Mouse (Mus musculus) ES-CJ7 (cell line): Measurements from ENCODE around the gene Iqcn.
A peak's percentile ranks its signal among the peaks of the same experiment; 100 is the strongest.

ENCODE experiments used
- DNase-seq: peaks from one replicate; pipeline ENCODE4 v3.0.0; 2011; ENCODE audit warnings: low read depth, low spot score

The Iqcn gene

DNA sequence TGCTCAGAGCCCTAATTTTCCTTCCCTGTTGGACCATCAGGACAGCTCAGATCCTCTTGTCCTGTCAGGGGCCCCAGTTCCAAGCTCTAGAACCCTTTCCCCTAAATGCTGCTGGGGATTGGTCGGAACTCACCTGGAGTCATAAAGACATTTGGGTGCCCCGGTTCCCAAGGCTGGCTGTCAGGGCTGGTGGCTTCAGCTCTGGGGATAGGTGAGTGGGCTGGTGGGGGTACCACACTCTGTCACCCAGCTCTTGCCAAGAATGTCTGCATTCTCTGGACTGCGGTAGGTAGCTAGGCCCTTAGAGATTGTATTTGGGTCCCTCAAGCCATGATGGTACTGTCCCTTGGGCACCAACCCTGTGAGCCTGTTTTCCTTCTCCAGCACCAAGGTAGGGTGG, at the start of gene Iqcn:
TSS of gene Iqcn (plus strand) at position 171 of the 400 bp plus-strand sequence.
- DNase-seq: no peak

DNA sequence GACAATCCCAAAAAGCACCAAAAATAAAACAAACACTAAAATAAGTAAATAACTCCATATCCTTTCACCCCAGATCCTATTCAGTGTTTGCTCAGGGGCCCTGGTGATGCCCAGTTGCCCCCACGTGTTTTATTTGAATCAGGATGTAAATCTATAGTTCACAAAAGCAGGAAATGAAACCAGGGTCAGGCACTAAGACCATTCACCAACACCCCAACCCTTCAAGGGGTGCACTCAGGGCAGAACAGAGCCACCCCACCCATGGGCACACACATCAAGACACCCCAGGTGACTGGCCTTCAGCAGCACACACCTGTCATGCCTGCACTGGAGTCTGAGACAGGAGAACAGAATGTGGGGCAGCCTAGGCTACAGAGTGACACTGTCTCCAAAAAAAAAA, 49.1 kb upstream of the Iqcn start:
- DNase-seq: no peak

DNA sequence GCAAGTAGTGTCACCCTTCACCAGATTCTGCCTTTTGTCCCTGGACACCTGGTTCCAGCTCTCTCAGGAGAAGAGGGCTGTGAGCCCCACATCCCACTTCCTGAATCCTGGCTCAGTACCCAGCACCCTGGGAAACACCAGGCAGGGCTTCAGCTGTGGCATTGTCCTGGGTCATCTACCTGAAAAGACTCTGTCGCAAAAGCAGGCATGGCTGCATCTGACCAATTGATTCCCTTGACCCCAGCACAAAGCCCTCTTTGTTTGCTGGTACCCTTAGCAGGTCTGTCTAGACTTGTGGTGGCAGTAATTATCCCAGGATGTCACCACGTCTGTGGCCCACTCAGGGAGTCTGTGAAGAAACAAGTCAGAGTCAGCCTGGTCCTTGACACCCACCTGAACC, 47.8 kb upstream of the Iqcn start:
- no peak for DNase-seq

DNA sequence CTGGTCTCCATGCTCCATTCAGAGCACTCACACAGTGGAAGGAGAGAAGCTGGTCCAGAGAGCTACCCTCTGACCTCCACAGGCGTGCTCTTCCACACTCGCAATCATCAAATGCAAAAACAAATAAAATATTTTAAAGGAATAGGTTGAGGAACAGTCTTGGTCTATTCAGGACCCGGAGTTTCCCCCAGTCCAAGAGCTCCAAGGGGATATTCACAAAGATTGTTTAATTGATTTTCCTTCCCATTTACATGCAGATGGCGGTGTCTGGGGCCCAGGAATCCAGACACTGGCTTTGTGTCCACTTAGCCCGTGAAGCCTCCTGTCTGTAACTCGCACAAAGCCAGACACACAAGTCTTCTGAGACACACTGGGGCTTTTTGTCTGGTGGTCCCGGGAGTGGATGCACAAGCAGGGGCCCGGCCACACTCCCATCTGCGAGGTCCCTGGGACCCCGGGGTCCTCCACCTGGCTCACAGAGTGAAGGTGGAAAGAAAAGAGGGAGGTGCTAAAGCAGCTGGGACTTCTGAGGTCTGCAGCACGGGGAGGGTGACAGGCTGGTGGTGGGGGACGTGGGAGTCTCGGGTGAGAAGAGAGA, 47.0 kb upstream of the Iqcn start:
- DNase-seq: no peak

DNA sequence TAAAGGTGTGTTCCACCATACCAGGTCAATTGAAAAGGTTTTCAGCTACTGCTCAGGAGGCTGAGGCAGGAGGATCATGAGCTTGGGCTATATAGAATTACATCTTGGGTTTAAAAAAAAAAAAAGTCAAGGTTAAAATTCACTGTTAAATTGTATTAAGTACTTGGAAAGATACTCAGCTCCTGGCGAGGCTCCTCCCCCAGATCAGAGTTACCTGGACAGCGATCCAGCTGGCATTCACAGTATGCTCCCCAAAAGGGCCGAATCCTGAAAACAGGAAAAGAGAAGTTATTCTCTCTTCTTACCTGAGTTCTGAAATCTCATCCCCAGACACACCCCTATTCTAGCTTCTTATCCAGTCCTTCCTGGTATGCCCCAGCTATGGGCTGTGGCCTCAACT, 46.0 kb upstream of the Iqcn start:
- DNase-seq: no peak

DNA sequence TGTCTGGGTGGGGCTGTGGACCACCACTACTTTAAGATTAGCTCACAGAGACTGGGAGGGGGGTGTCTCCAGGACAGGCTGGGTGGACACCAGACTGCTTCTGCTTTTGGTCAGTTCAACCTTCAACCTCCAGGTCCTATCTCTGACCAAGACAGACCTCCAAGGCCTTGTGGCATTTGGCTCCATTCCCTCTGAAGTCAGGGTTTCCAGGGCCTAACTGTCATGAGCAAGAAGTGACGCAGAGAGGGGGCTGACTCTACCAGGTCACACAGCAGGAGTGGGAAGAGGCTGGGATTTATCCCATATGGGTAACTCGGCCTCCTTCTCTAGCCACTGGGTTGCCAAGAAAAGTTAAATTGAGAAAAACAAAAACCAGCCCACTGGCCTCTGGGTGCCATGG, 45.5 kb upstream of the Iqcn start:
- DNase-seq: no peak

DNA sequence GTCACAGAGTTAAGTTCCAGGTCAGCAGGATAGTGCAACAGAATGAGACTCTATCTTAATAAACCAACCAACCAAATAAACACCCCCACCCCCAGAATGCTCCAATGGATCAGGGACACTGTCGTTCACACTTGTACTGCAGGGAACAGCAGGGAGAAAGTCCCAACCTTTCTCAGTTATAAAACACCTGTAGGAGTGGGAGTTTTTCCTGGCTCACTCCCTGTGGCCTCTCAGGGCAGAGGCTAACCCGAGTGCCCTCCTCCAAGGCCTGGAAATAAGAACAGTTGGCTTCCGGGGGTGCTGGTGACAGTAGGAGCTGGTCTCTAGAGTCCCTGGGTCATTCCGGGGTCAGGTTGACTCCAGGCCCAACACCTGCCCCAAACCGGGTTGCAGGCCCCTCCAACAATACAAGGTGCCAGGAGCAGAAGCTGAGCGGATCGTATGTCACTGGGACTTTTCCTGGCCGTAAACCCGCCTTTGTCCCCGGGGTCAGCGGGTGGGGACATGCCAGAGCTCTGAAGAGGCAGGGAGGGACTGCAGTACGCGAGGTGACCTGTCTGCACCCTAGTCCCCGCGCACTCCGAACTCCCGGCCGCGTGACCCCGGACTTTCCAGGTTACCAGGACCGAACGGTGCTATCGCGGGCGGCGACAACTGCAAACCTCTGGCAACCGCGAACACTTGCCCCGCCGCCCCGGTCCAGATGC, 44.2 kb upstream of the Iqcn start:
- DNase-seq: no peak

DNA sequence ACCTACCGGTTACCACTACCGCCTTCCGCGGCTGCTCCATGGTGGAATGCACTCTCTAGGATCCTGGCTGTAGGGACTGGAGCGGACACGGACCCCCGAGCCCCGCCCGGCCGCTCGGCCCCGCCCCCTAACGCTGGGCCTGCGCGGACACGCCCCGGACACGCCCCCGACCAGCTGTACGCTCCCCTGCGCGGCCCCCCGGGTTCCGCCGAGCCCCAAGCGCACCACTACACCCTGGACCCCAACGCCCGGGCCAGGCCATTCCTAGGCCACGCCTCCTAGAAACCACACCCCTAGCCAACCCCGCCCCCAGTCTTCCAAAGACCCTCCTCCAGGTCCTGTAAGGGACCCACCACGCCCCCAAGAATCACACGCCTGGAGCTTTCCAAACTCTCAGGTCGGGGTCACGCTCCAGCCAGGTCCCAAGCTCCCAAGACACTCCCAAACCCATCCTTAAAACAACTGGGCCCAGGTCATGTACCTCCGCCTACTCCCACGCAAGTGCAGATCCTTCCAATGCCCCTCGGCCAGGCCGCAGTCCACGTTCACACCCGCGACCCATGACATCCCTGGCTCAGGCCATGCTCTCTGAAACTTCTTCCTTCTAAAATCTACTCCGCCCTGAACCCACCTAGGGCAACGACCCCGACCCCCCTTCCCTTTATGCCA, 43.5 kb upstream of the Iqcn start:
- peak; percentile 98 for DNase-seq

DNA sequence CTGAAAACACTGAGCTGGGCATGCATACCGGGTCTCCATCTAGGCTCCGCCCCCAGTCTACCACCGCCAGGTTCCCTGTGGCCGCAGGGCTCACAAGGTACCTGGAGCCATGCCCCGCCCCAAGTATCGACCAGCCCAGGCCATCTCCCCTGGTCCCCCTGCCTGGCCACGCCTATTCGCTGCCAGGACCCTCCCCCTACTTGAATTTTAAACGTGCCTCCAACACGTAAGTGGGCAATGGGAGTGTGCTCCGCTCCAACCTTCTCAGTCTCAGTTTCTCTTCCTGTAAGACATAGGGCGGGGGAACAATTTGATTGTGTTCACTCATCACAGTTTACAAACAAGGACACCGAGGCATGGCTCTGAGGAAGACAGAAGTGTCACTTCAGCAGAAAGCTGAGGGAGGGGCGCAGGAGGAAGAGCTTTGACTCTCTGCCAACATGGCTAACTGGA, 43.0 kb upstream of the Iqcn start, which contains the start of gene Pgpep1:
TSS of gene Pgpep1 (minus strand) at position 116 of the 453 bp plus-strand sequence.
- peak; percentile 96 for DNase-seq

DNA sequence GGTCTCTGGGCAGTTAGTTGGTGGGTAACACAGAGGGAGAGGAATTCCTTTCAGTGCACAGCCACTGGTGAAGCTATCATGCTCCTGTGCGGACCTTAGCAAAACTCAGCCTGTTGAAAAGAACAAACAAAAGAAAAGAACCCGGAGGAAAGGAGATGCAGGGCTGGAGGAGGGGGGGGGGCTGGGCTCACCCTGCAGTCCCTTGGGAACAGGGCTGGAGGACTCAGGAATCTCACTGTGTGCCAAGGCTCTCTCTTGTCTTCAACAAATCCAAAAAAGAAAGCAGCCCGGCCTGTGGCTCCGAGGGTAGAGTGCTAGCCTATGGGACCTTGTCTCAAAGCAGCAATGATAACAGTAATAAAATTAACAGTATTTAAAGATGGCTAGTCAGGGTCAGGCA, 39.6 kb upstream of the Iqcn start:
- DNase-seq: no peak

DNA sequence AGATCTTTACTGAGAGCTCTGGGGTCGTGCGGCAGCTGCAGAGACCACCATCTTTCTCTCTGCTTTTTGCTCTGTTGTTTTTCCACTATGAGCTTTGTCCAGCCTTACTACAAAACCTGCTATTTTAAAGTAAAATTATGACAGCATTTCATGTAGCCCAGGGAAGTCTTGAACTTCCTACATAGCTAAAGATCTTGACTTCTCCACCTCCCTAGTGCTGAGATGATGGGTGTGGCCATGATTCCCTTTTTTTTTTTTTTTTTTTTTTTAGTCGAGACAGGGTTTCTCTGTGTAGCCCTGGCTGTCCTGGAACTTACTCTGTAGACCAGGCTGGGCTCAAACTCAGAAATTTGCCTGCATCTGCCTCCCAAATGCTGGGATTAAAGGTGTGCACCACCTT, 38.6 kb upstream of the Iqcn start:
- no peak for DNase-seq

DNA sequence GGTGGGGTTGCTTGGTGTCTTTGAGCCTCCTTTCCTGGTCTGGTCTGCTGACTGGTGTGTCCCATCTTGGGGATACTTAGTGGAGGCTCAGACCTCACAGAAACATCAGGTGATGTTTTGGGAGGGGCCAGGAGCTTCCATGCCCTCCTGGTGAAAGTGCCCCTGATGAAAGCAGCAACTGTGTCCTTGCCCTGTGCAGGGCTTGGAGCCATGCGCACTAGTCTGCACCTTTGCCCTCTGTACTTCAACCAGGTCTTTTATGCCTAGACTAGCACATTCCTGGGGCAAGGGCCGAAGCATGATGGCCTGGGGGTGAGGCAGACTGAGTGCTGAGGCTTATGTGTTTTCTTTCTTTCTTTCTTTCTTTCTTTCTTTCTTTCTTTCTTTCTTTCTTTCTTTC, 37.7 kb upstream of the Iqcn start:
- DNase-seq: no peak

DNA sequence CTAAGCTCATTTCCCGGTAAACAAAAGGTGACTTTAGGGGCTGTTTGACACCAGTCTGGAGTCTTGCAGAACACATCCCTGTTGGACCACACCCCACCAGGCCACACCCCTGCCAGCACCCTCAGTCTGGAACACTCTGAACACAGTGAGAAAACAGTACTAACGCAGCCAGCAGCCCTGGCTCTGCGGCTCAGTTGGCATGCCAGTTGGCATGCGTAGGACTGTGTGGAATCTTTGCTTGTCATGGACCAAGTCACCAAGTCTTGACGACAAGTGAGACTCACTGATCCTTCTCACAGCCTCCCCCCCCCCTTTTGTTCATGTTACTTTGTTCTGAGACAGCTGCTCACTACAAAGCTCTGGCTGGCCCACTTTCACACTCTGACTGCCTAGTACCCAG, 36.2 kb upstream of the Iqcn start:
- peak; percentile 72 for DNase-seq

DNA sequence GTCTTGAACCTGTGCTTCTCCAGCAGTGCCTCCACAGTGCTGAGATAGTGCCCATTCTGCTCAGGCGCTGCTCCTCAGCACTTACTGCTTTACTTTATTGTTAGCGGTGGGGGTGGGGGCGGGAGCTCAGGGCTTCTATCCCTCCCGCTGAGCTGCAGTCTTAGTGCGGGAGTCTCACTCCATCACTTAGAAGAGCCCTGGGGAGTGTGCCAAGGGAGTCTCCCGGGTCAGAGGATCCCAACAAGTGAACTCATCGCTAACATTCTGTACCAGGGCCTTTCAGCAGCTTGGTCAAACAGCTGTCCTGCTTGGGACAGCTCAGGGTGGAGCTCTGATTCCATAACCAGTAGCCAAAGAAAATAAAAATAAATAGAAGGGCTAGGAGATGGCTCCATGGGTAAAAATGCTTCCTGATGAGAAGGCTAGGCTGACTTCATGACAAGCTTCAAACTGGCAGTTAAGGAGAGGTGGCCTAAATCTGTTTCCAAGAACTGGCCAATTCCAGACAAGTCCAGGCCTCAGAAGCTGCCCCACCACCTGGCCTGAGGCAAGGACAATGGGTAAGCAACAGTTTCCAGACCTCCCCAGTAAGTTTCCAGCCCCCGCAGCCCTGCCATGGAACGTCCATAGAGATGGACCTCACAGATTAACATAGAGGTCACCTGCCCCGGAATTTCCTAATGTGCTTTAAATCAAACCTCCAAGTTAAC, 31.5 kb upstream of the Iqcn start:
- peak; percentile 65 for DNase-seq

DNA sequence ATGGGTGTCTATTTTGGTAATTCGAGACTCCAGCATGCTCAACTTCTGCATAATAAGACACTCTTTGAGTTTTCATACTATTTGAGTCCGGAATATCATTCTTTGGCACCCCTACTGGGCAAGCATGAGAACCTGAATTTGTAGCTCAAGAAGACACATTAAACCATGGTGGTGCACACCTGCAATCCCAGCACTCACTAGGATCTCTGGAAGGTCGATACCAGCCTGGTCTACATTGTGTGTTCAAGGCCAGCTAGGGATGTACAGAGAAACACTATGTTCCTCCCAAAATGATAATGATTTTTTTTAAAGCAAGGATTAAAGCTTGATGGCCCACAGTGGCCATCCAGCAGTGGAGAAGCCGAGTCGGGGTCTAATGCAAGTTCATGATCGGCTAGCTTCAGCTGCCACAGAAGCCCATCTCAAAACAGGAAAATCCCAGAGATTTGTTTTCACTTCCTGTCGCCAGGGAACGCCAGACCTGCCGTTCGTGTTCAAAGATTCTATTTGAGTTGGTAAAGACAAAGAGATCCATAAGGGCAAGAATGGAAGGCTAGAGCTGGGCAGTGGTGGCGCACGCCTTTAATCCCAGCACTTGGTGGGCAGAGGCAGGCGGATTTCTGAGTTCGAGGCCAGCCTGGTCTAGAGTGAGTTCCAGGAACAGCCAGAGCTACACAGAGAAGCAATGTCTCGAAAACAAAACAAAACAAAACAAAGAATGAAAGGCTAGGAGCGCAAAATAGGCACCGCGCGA, 30.8 kb upstream of the Iqcn start:
- no peak for DNase-seq

DNA sequence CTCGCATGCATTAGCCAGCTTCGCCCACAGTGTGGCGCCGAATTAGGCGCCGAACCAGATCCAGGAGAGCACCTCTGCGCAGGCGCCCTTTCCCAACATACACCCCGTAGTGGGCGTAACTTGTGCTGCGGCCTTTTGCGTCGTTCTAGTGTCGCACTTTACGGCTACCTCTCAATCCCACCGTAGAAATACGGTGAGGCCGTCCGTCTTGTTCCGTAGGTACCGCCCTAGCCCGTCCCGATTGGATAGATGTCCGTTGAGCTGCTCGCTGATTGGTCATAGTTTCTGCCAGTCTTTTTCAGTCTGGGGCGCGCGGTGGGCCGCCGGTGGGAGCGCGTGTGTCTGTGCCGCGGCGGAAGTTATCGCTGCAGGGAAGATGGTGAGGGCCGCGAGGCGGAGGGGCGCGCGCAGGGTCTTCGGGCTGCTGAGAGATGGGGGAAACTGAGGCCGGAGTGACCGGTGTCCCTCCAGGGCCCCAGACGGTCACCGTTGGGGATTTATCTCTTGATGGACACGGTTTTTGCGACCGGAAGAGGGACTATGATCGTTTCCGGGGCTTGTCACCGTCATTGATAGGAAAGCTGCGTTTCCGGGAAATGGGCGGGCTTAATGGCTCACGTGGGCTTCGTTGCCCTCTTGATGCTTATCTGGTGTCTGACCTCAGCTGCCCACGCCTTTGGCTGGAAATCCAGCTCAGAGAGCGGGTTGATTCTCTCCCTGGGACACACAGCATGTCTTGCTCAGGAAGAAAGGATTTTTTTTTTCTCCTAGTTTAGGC, 30.0 kb upstream of the Iqcn start, which contains the start of gene Lsm4:
TSS of gene Lsm4 (plus strand) at position 170 of the 778 bp plus-strand sequence.
- peak; percentile 100 for DNase-seq

DNA sequence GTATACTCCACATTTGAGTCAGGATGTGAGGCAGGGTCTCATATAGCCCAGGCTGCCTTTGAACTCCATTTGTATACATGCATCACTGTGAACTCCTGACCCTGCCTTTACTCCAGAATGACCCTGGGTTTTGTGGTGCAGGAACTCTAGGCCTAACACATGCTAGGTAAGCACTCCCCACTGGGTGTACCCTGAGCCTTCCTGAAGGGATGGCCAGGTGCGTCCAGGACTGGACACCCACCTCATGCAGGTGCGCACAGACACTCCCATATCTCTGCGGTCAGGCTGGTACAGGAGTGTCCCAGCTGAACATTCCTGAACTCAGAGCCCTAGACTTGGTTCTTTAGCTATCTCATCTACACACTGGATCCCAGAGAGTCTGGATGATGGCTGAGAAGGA, 29.1 kb upstream of the Iqcn start:
- peak; percentile 48 for DNase-seq

DNA sequence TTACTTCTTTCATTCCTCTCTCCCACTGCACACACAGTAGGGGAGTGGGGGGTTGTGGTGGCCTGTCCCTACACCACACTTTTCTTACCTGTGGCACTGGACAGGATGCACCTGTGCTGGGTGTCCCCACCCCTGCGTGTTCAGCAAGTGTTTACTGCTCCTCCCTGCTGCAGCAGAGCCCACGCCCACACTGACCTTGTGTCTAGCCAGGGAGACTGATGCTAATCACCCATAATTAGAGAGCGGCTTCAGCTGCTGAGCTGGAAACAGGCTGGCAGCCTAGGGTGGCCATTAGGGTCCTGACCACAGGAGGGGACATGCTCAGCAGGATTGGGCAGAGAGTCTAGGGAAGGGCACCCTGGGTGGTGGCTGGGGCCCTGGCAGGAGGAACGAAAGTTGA, 28.5 kb upstream of the Iqcn start:
- DNase-seq: peak; percentile 77

DNA sequence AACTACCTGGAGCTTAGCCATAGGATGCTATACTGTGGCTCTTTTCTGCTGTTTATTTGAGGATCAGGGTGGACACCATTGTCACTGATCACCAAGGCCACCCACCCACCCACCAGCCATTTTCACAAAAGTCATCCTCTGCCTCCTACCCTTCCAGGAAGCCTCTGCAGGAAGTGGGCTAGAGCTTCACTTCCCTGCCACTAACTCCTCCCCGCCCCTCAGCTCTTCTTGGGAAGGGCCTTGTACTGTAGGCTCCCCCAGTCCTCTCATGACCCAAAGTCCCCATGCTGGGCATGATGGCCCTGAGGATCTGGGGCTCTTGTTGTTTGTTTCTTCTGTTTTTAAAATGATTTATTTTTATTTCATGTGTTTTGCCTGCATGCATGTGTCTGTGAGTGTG, 27.9 kb upstream of the Iqcn start:
- no peak for DNase-seq

DNA sequence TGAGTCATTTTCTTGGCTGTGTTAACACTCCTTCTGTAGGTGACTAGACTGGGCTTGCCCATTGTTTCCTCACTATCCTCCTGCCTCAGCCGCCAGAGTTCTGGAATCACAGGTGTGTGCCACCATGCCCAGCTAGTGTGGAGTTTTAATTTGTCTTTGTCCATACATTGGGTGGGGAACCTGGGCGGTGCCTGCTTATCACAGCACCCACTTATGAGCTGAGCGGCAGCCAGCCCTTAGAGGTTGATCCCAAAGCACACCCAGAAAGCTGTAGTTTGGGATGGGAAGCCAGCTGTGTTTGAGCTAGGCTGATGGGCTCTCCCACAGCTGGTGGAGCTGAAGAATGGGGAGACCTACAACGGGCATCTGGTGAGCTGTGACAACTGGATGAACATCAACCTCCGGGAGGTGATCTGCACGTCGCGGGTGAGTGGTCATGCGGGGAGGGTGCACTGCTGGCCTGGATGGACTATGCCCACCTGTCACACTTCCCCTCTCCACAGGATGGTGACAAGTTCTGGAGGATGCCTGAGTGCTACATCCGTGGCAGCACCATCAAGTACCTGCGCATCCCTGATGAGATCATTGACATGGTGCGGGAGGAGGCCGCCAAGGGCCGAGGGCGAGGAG, 25.7 kb upstream of the Iqcn start:
- DNase-seq: no peak
